Mouse (Mus musculus) heart, embryonic 14.5 days (tissue): ENCODE results near the gene Pcdh9. TPM values are rescaled to one million over a fixed set of nuclear protein-coding genes. Genes with fewer than 3 reads are reported as not detected.

Experiments
- ATAC-seq: fragments of 200-750 bp; cut with Nextera tagmentation; 2 replicates; pipeline ENCODE4 v1.8.0; 2017; ENCODE audit warnings: low read depth, moderate TSS enrichment; ENCODE audit not compliant: insufficient number of reproducible peaks, insufficient read depth, low FRiP score
- H3K27ac ChIP-seq, 2 experiments: fragments of 200-500 bp in 1 of 2; fragments of 300-500 bp in 1 of 2; sonication (generic) in 1 of 2; replicated peaks in 1 of 2; 2 replicates each; pipeline ENCODE4 v1.5.1; 2012 to 2014; ENCODE audit warnings: low read depth in 2 of 2, low read length in 2 of 2, control low read depth in 1 of 2, mild to moderate bottlenecking in 1 of 2, mixed read lengths in 1 of 2; ENCODE audit not compliant: control insufficient read depth in 1 of 2, insufficient read depth in 1 of 2
- H3K27me3 ChIP-seq: fragments of 300-500 bp; sonication (generic); 2 replicates; pipeline ENCODE4 v1.6.1; 2014; ENCODE audit warnings: mild to moderate bottlenecking, low read length, control low read depth; ENCODE audit not compliant: control insufficient read depth, insufficient read depth
- H3K36me3 ChIP-seq: fragments of 300-500 bp; sonication (generic); 2 replicates; pipeline ENCODE4 v1.6.1; 2014; ENCODE audit warnings: mild to moderate bottlenecking, control low read depth, low read length, mixed read lengths; ENCODE audit not compliant: control insufficient read depth, insufficient read depth
- H3K4me1 ChIP-seq, 2 experiments: fragments of 200-500 bp in 1 of 2; fragments of 300-500 bp in 1 of 2; sonication (generic) in 1 of 2; 2 replicates each; pipeline ENCODE4 v1.6.1; 2012 to 2014; ENCODE audit warnings: low read length in 2 of 2, control low read depth in 1 of 2, mixed read lengths in 1 of 2; ENCODE audit not compliant: control insufficient read depth in 2 of 2, insufficient read depth in 2 of 2
- H3K4me2 ChIP-seq: fragments of 300-500 bp; sonication (generic); 2 replicates; pipeline ENCODE4 v1.6.1; 2014; ENCODE audit warnings: mild to moderate bottlenecking, low read length
- H3K4me3 ChIP-seq, 2 experiments: fragments of 200-500 bp in 1 of 2; fragments of 300-500 bp in 1 of 2; sonication (generic) in 1 of 2; 2 replicates each; pipeline ENCODE4 v1.5.1; 2012 to 2014; ENCODE audit warnings: low read length in 2 of 2, mild to moderate bottlenecking in 2 of 2, control low read depth in 1 of 2, low read depth in 1 of 2, moderate library complexity in 1 of 2; ENCODE audit not compliant: control insufficient read depth in 1 of 2, insufficient read depth in 1 of 2
- H3K9ac ChIP-seq: fragments of 300-500 bp; sonication (generic); 2 replicates; pipeline ENCODE4 v1.6.1; 2014; ENCODE audit warnings: mild to moderate bottlenecking, low read length
- H3K9me3 ChIP-seq: fragments of 300-500 bp; sonication (generic); 2 replicates; pipeline ENCODE4 v1.6.1; 2016; ENCODE audit warnings: low read length, control low read depth; ENCODE audit not compliant: control insufficient read depth
- WGBS: fragments of 180-500 bp; shearing (Covaris S2); extraction: QIAGEN DNeasy Blood & Tissue Kit; methylation state at CpG from one replicate; pipeline ENCODE4 v1.1.7; 2014; 5-methylcytosine and 5-hydroxymethylcytosine counted together
- polyA plus RNA-seq: library from polyadenylated mRNA; unstranded; fragments of >200 nt; fragmentation: Nextera tagmentation; extraction: Ambion mirVana; gene quantifications from 2 replicates; pipeline ENCODE4 v1.2.1, GENCODE M21; 2014

Gene Pcdh9
- polyA plus RNA-seq, 1 experiment from 2014 or later: 8.1 TPM

GRCm38 (mm10) chr14:93080910-93081309, 809.6 kb downstream of the Pcdh9 start:
- ATAC-seq: no peak

GRCm38 (mm10) chr14:93075761-93076160, 814.7 kb downstream of the Pcdh9 start:
- no peaks in the 10 kb centered on the region for H3K27me3 ChIP-seq
- H3K4me1 ChIP-seq: no peaks in the 10 kb centered on the region
- no peak overlapping the region for H3K4me3 ChIP-seq
- H3K9me3 ChIP-seq: no peaks in the 10 kb centered on the region
- H3K36me3 ChIP-seq: no peaks in the 10 kb centered on the region
- no peak for ATAC-seq
- no peak overlapping the region for H3K4me2 ChIP-seq
- no peak overlapping the region for H3K27ac ChIP-seq
- H3K9ac ChIP-seq: no peak overlapping the region
- 63% methylated on average over 2 of the region's 2 CpGs for WGBS

More at GRCm38 (mm10) chr14:93080910-93081309, 809.6 kb downstream of the Pcdh9 start:
- Histone ChIP-seq H3K27ac (no peak overlapping the region), H3K27me3 (no peaks in the 10 kb centered on the region), H3K4me2 (no peak overlapping the region), H3K36me3 (no peaks in the 10 kb centered on the region), H3K9ac (no peak overlapping the region), H3K9me3 (no peaks in the 10 kb centered on the region), H3K4me1 (no peaks in the 10 kb centered on the region), H3K4me3 (no peak overlapping the region)
- WGBS: 22% methylated on average over 2 of the region's 2 CpGs

DNA sequence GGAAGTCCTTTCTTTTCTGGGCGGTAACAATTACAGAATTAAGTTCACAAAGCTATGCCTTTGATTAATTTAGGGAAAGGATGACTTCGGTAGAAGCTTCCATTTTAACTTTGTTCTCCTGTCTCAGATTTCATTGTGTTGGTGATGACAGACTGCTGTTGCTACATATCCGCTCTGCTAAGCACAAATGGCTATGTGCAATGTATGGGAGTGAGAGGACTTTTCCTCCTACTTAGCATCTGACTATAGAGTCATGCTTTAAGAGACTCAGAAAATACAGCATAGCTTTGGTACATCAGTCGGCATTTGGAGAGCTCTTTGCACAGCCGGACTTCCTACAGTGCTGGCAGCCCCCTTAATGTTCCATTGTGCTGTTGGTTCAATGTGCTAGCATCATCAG, 818.1 kb downstream of the Pcdh9 start:
- no peak overlapping the region for H3K4me2 ChIP-seq
- no peaks in the 10 kb centered on the region for H3K4me1 ChIP-seq
- H3K27ac ChIP-seq: no peak overlapping the region
- ATAC-seq: no peak
- no peaks in the 10 kb centered on the region for H3K9me3 ChIP-seq
- WGBS: 80% methylated on average over 5 of the region's 5 CpGs
- H3K4me3 ChIP-seq: no peak overlapping the region
- H3K9ac ChIP-seq: no peak overlapping the region
- H3K36me3 ChIP-seq: no peaks in the 10 kb centered on the region
- H3K27me3 ChIP-seq: no peaks in the 10 kb centered on the region

GRCm38 (mm10) chr14:93070140-93070539, 820.3 kb downstream of the Pcdh9 start:
- H3K4me2 ChIP-seq: no peak overlapping the region
- no peaks in the 10 kb centered on the region for H3K27me3 ChIP-seq
- H3K9ac ChIP-seq: no peak overlapping the region
- H3K9me3 ChIP-seq: no peaks in the 10 kb centered on the region
- H3K36me3 ChIP-seq: no peaks in the 10 kb centered on the region
- no peak for ATAC-seq
- H3K4me1 ChIP-seq: no peaks in the 10 kb centered on the region
- WGBS: 40% methylated on average over 4 of the region's 4 CpGs
- no peak overlapping the region for H3K4me3 ChIP-seq
- no peak overlapping the region for H3K27ac ChIP-seq

DNA sequence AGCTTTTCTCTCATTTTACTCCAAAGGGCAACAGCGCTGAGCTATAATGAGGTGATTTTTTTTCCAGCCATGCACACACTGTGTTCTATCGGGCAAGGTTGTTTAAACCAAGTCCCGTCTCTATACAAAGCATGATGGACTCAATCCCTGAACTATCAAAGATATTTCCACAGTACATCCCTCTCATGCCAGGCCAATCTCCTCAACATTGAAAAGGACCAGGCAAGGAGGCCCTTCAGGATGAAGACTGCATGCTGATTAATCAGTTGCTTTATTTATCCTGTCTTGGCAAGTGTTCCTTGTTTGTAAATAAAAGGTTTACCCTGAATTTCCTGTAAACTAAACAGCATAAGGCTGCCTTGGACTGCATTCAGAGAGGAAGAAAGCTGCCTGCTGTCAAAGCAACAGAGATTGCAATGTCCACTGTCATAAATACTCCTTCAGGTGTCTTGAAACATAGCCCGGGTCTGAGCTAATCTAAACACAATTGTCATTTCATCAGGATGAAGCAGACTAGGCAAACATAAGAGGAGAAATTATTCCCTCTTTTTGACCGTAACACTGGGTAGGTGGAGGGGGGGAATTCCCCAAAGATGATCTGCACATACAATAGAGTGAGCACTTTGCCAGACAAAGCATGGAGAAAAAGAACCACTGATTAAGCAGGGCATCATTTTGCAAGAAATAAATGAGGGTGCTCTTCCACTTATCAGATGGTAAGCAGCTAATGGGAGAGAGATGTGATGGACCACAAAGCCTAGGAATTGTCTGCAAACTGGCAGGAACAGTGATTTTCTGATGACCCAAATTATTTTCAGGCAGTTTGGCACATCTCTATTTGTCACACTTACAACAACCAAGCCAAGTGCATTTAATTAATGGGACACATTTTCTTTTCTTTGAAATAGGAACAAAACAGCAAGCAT, 822.8 kb downstream of the Pcdh9 start:
- no peak for ATAC-seq
- Histone ChIP-seq H3K4me1 (no peaks in the 10 kb centered on the region), H3K27me3 (no peaks in the 10 kb centered on the region), H3K9me3 (no peaks in the 10 kb centered on the region), H3K9ac (no peak overlapping the region), H3K27ac (no peak overlapping the region), H3K4me3 (no peak overlapping the region), H3K4me2 (no peak overlapping the region), H3K36me3 (no peaks in the 10 kb centered on the region)
- 66% methylated on average over 5 of the region's 5 CpGs for WGBS

DNA sequence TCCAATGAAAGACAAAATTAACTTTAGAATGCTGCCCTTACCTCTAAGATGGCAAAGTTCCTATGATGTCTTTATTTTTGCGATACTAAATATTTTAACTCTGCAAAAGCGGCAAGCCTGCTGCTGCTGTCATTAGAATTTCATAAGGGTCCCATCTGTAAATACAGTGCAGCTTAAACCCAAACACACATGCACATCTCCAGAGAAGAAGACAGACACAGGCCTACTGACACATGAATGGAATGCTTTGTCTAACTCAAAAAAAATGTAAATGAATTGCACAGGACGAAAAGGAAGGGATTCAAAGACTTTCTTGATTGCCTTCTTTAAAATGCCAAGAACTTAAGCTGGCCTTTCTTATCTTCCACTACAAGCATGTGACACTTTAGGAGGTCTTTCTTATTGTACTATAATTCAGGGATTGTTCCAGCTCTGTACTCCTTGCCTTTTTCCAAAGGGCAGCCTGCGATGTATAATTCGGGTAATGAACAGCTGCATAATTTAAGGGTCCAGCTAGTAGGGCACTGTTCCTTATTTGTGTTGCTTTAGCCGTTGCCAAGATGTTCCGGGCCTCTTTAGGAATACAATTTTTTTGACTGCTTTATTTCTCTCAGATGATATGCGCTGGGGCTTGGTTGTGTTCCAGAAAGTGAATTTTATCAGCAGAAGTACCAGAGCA, 823.6 kb downstream of the Pcdh9 start:
- no peaks in the 10 kb centered on the region for H3K27me3 ChIP-seq
- H3K4me3 ChIP-seq: no peak overlapping the region
- H3K27ac ChIP-seq: no peak overlapping the region
- H3K4me1 ChIP-seq: no peaks in the 10 kb centered on the region
- no peak overlapping the region for H3K4me2 ChIP-seq
- no peak overlapping the region for H3K9ac ChIP-seq
- H3K36me3 ChIP-seq: no peaks in the 10 kb centered on the region
- WGBS: 77% methylated on average over 8 of the region's 8 CpGs
- no peak for ATAC-seq
- H3K9me3 ChIP-seq: no peaks in the 10 kb centered on the region

DNA sequence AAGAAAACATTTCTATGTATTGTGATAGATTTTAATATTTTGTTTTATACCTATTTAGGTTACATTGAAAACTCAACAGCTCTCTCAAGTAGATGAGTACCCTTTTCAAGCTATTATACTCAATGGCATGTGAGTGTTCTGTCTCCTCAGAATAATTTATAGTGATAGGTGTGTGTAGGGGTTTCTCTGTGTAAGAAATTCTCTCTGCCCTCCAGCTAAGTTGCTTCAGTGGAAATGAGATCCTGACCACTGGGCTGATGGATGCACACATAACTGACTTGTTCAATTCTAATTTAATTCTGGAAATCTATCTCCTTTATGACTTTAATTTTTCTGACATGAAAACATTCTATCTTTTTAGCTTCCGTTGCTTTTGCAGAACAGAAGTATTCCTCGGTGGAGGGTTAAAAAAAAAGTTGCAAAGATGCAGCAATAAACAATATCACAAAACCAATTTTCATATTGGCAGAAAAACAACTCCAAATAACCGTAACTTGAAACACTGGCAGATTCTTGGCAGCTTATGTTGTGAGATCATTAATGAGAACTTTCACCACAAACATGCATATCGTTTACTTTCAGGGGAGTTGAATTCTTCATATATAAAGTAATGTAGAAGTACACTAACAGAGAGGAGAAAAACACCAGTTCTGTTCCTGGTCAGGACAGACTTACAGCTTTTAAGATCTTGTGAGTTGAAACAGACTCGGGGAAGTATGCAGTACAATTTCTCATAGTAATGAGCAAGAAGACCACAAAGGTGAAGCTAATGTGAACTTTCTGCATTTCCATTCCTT, 828.5 kb downstream of the Pcdh9 start:
- no peak overlapping the region for H3K4me3 ChIP-seq
- ATAC-seq: no peak
- H3K4me1 ChIP-seq: no peaks in the 10 kb centered on the region
- H3K36me3 ChIP-seq: no peaks in the 10 kb centered on the region
- no peak overlapping the region for H3K4me2 ChIP-seq
- no peaks in the 10 kb centered on the region for H3K27me3 ChIP-seq
- no peaks in the 10 kb centered on the region for H3K9me3 ChIP-seq
- H3K9ac ChIP-seq: no peak overlapping the region
- WGBS: 72% methylated on average over 5 of the region's 5 CpGs
- H3K27ac ChIP-seq: no peak overlapping the region
